Mouse (Mus musculus) midbrain, embryonic 13.5 days (tissue): Measurements from ENCODE around the gene Ctdnep1. TPM values are rescaled to one million over a fixed set of nuclear protein-coding genes. Genes with fewer than 3 reads are reported as not detected.

Experiments
- ATAC-seq: fragments of 200-750 bp; cut with Nextera tagmentation; 2 replicates; pipeline ENCODE4 v1.8.0; 2017; ENCODE audit warnings: mild to moderate bottlenecking, moderate TSS enrichment, moderate library complexity
- H3K27ac ChIP-seq: fragments of 300-500 bp; sonication (generic); 2 replicates; pipeline ENCODE4 v1.5.1; 2015; ENCODE audit warnings: inconsistent platforms, mild to moderate bottlenecking, moderate library complexity
- H3K27me3 ChIP-seq: fragments of 300-500 bp; sonication (generic); 2 replicates; pipeline ENCODE4 v1.6.1; 2015; ENCODE audit warnings: mild to moderate bottlenecking, inconsistent platforms
- H3K36me3 ChIP-seq: fragments of 300-500 bp; sonication (generic); 2 replicates; pipeline ENCODE4 v1.6.1; 2015; ENCODE audit warnings: mild to moderate bottlenecking, inconsistent platforms
- H3K4me1 ChIP-seq: fragments of 300-500 bp; sonication (generic); replicated peaks from 2 replicates; pipeline ENCODE4 v1.6.1; 2015; ENCODE audit warnings: inconsistent platforms
- H3K4me2 ChIP-seq: fragments of 300-500 bp; sonication (generic); replicated peaks from 2 replicates; pipeline ENCODE4 v1.6.1; 2015; ENCODE audit warnings: moderate library complexity, mild to moderate bottlenecking, inconsistent platforms
- H3K4me3 ChIP-seq: fragments of 300-500 bp; sonication (generic); replicated peaks from 2 replicates; pipeline ENCODE4 v1.5.1; 2015; ENCODE audit warnings: mild to moderate bottlenecking, inconsistent platforms
- H3K9ac ChIP-seq: fragments of 300-500 bp; sonication (generic); replicated peaks from 2 replicates; pipeline ENCODE4 v1.6.1; 2015; ENCODE audit warnings: mild to moderate bottlenecking, inconsistent platforms
- H3K9me3 ChIP-seq: fragments of 300-500 bp; sonication (generic); 2 replicates; pipeline ENCODE4 v1.6.1; 2016; ENCODE audit warnings: mild to moderate bottlenecking, inconsistent platforms
- WGBS: fragments of 180-500 bp; shearing (Covaris S2); methylation state at CpG from one replicate; pipeline ENCODE4 v1.1.7; 2015; 5-methylcytosine and 5-hydroxymethylcytosine counted together
- polyA plus RNA-seq: library from polyadenylated mRNA; unstranded; fragments of >200 nt; fragmentation: Nextera tagmentation; extraction: Ambion mirVana; gene quantifications from 2 replicates; pipeline ENCODE4 v1.2.1, GENCODE M21; 2015

Gene Ctdnep1
- polyA plus RNA-seq, 1 experiment from 2014 or later: 22.9 TPM

- Histone ChIP-seq H3K27ac (no peak overlapping the region), H3K4me2 (no peak overlapping the region), H3K27me3 (peaks cover 34% of the 10 kb centered on the region), H3K9ac (no peak overlapping the region), H3K4me3 (no peak overlapping the region), H3K4me1 (peaks cover 11% of the 10 kb centered on the region; the same call in 1 of the 2 replicates), H3K36me3 (peaks cover 71% of the 10 kb centered on the region), H3K9me3 (no peaks in the 10 kb centered on the region)
- ATAC-seq: no peak
- 85% methylated on average over 3 of the region's 3 CpGs for WGBS
Measured at GRCm38 (mm10) chr11:69970775-69971174, 10.2 kb upstream of the Ctdnep1 start.

- ATAC-seq: no peak
- Histone ChIP-seq H3K4me1 (peaks cover 14% of the 10 kb centered on the region), H3K4me3 (no peak overlapping the region), H3K36me3 (peaks cover 72% of the 10 kb centered on the region), H3K27me3 (no peaks in the 10 kb centered on the region), H3K4me2 (no peak overlapping the region), H3K9me3 (no peaks in the 10 kb centered on the region), H3K27ac (no peak overlapping the region), H3K9ac (no peak overlapping the region)
- 97% methylated on average over 2 of the region's 2 CpGs for WGBS
Measured at GRCm38 (mm10) chr11:69974907-69975306, 6.0 kb upstream of the Ctdnep1 start.

DNA sequence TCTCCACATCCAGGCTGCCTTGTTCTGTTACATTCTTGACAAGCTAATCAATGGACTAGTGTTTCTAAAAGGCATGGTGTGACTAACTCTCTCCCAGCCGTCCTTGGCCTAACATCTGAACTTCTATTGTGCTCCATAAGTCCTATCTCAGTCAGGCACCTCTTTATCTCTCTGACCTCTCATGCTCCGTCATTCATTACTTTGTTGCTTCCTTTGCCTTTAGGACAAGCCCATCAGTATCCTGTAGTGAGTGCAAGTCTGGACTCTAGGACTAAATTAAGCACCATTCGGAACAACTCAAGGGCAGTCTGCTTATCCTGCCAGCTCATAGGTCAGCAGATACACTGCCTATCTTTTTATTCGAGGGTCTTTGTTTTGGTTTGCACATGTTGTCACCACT is 4.7 kb upstream of the Ctdnep1 start:
- Histone ChIP-seq H3K36me3 (peaks cover 63% of the 10 kb centered on the region), H3K27me3 (no peaks in the 10 kb centered on the region), H3K4me2 (no peak overlapping the region), H3K9me3 (no peaks in the 10 kb centered on the region), H3K9ac (no peak overlapping the region), H3K4me3 (no peak overlapping the region), H3K4me1 (peaks cover 14% of the 10 kb centered on the region), H3K27ac (no peak overlapping the region)
- ATAC-seq: no peak
- 86% methylated on average over 4 of the region's 4 CpGs for WGBS

DNA sequence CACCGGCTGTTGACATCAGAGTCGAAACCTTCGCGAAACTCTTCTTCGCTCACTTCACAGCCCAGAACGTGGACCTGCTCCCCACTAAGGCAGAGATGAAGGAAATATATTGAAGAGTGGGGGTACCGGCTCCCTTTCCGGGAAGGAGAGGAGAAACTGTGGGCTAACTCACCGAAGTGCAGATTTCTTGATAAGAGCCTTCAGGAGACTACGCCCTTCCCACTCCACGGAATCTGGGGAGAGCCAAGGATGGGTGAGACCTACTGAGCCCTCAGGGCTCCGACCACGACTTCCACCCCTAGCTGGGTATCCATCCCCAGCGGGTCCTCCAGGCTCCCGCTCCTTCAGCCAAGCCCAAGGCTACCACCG is 1.1 kb upstream of the Ctdnep1 start:
- Histone ChIP-seq H3K9me3 (no peaks in the 10 kb centered on the region), H3K4me2 (peak overlapping the region; percentile 84), H3K4me1 (peaks cover 38% of the 10 kb centered on the region), H3K27ac (peak overlapping the region; percentile 99), H3K4me3 (peak overlapping the region; percentile 100), H3K36me3 (peaks cover 43% of the 10 kb centered on the region), H3K27me3 (no peaks in the 10 kb centered on the region), H3K9ac (peak overlapping the region; percentile 87)
- WGBS: 3% methylated on average over 16 of the region's 16 CpGs
- no peak for ATAC-seq

DNA sequence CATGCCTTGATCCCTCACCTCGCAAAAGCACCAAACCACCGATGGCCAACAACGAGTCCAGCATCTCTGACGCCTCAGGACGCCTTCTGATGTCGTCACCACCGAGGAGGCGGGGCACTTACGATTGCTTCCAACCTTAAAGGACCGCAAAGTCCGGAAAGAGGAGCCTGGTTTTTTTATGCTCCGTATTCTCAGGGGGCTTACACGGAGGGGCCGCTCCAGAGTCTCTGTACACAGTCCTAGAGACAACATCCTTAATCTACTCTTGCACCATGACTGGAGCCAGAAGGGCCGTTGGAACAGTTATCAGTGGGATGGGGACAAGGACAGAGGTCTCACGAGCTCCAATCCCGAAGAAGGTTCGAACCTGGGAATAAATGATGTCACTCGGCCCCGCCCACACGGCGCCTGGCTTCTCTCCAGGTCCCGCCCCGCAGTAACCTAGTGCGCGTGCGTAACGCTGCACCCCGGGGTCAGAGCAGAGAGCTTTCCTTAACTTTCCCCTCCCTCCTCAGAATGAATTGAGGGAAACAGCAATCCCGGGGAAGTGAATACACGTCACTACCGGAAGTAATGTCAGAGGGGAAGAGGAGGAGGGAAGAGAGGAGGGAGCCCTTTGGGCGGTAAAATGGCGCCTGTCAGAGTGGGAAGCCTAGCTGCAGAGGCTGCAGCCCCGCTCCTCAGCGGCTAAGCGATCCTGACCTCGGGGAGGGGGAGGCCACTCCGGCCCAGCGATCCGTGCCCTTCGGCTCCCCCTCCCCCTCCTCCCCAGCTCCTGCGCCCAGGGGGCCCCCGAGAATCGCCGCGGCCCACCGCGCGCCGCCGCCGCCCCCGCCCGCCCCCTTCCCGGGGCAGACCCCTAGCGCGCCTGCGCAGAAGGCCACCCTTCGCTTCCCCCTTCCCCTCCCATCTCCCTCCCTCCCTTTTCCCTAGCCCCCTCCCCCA is 488 bp upstream of the Ctdnep1 start:
- peaks cover 43% of the 10 kb centered on the region for H3K36me3 ChIP-seq
- ATAC-seq: peak; percentile 94
- H3K4me1 ChIP-seq: peaks cover 38% of the 10 kb centered on the region
- H3K27ac ChIP-seq: peak overlapping the region; percentile 99
- H3K9me3 ChIP-seq: no peaks in the 10 kb centered on the region
- H3K4me3 ChIP-seq: peak overlapping the region; percentile 100
- under 1% methylated on average over 55 of the region's 60 CpGs for WGBS
- H3K9ac ChIP-seq: peak overlapping the region; percentile 99
- H3K27me3 ChIP-seq: no peaks in the 10 kb centered on the region
- peak overlapping the region; percentile 84 for H3K4me2 ChIP-seq

DNA sequence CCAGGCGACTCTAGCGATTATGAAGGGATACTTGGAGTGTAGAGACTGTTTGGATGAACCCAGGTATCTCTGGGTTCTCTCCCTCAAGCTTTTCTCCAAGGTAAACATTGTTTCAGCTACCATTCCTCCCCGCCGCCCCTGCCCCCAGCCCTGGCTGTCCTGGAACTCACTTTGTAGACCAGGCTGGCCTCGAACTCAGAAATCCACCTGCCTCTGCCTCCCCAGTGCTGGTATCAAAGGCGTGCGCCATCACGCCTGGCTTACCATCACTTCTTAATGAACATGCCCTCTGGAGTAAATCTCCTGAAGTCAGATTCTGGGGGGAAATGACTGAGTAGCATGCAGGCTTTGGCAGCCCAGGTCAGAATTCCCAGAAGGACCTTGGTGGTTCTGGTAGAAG is 1.3 kb downstream of the Ctdnep1 start, which contains the start of gene Elp5:
Gene Elp5 (minus strand): TSS at position 293 of the 400 bp plus-strand sequence.
- peak within 1 kb of the TSS; percentile 84 for H3K4me2 ChIP-seq
- no peak for ATAC-seq
- H3K36me3 ChIP-seq: peaks cover 43% of the 10 kb centered on the region
- no peaks in the 10 kb centered on the region for H3K27me3 ChIP-seq
- WGBS: 66% methylated on average over 8 of the region's 8 CpGs
- H3K9ac ChIP-seq: peak within 1 kb of the TSS; percentile 99
- peaks cover 38% of the 10 kb centered on the region for H3K4me1 ChIP-seq
- H3K9me3 ChIP-seq: no peaks in the 10 kb centered on the region
- peak within 1 kb of the TSS; percentile 99 for H3K27ac ChIP-seq
- H3K4me3 ChIP-seq: peak within 1 kb of the TSS; percentile 100

- Histone ChIP-seq H3K9me3 (no peaks in the 10 kb centered on the region), H3K27me3 (no peaks in the 10 kb centered on the region), H3K4me3 (peak overlapping the region; percentile 100), H3K4me1 (peaks cover 38% of the 10 kb centered on the region), H3K36me3 (peaks cover 44% of the 10 kb centered on the region), H3K9ac (peak overlapping the region; percentile 99), H3K27ac (peak overlapping the region; percentile 56; the same call in 1 of the 2 replicates), H3K4me2 (peak overlapping the region; percentile 84)
- 37% methylated on average over 5 of the region's 5 CpGs for WGBS
- ATAC-seq: no peak
Measured at GRCm38 (mm10) chr11:69982877-69983276, 1.9 kb downstream of the Ctdnep1 start.

DNA sequence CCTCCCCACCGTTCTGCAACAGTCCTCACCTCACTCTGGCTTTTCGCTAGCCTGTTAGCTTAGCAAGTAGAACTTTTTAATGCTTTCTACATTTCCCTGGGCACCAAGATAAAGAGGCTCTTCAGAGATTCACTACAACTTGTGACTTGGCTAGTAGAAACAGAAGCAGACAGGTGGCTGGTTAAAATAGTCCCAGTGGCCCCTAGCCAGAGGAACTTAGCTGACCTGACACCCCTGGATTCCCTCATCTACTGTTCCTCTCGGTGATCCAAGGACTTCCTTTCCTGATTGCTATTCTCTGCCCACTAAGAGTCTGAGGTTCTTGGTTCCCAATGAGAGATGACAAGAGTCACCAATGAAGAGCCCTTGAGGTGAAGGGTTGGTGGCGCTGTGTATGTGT is 2.4 kb downstream of the Ctdnep1 start:
- Histone ChIP-seq H3K27ac (no peak overlapping the region), H3K4me3 (peak overlapping the region; percentile 100), H3K4me2 (peak overlapping the region; percentile 84), H3K4me1 (peaks cover 36% of the 10 kb centered on the region), H3K9ac (peak overlapping the region; percentile 99), H3K36me3 (peaks cover 45% of the 10 kb centered on the region), H3K27me3 (no peaks in the 10 kb centered on the region), H3K9me3 (no peaks in the 10 kb centered on the region)
- WGBS: 91% methylated on average over 4 of the region's 4 CpGs
- no peak for ATAC-seq

DNA sequence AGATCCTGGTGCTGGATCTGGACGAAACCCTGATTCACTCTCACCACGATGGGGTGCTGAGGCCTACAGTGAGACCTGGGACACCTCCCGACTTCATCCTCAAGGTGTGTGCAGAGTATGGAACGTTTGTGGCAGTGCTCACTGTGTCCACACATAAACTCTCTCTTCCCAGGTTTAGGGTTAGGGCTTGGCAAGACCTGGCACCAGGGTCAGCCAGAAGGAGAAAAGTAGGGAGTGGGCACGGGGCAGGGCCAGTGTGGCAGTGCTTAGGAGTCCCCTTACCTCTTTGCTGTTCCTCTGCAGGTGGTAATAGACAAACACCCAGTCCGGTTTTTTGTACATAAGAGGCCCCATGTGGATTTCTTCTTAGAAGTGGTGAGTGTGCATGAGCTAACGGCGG is 3.5 kb downstream of the Ctdnep1 start:
- peaks cover 54% of the 10 kb centered on the region for H3K36me3 ChIP-seq
- no peak for ATAC-seq
- WGBS: 93% methylated on average over 8 of the region's 8 CpGs

GRCm38 (mm10) chr11:69989949-69990348 is 9.0 kb downstream of the Ctdnep1 start:
- H3K4me3 ChIP-seq: no peak overlapping the region
- H3K9ac ChIP-seq: no peak overlapping the region
- peak overlapping the region; percentile 93; the same call in 1 of the 2 replicates for H3K27ac ChIP-seq
- no peak for ATAC-seq
- WGBS: 88% methylated on average over 8 of the region's 8 CpGs
- H3K36me3 ChIP-seq: peaks cover 64% of the 10 kb centered on the region
- peaks cover 30% of the 10 kb centered on the region for H3K4me1 ChIP-seq
- H3K27me3 ChIP-seq: no peaks in the 10 kb centered on the region
- H3K4me2 ChIP-seq: no peak overlapping the region
- no peaks in the 10 kb centered on the region for H3K9me3 ChIP-seq

More for the DNA sequence above, 3.5 kb downstream of the Ctdnep1 start:
- Histone ChIP-seq H3K27me3 (no peaks in the 10 kb centered on the region), H3K4me3 (no peak overlapping the region), H3K4me2 (no peak overlapping the region), H3K27ac (no peak overlapping the region), H3K9ac (no peak overlapping the region), H3K4me1 (peaks cover 27% of the 10 kb centered on the region), H3K9me3 (no peaks in the 10 kb centered on the region)

DNA sequence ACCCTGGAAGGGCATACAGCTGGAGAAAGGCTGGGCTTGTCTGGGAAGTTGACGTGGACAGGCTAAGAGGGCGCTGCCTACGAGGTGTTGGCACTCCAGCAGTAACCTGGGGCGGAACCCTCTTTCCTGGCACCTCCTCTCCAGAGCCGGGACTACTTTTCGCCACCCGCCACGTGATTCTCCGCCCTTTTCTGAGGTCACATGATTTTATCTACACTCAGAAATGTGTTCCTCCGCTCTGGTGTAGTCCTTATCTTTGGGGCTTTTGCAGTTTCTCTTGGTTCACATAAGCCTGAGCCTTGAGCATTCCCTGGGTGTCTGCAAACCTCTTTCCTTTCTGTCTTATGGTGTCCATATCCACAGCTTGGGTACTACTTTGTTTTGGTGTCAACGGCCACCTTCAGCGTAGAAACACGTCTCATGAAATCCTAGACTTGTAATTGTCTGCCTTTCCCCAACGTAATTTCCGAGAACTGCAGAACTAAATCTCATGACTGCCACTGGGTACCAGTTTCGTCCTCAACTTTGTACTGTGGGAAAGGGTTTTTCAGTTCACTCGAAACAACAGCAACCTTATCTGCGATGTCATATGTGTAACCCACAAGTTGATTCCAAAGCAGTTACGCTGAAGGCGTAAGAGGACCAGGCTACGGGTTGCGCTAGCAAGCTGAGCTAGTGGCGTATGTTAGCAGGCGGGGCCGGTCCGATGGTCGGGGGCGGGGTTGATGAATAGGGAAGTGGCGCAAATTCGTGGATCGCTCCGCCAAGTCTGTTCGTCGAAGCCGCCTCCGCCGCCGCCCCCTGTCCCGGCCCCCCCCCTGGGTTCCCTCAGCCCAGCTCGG is 10.1 kb downstream of the Ctdnep1 start, which contains the start of gene Gabarap:
Gene Gabarap (plus strand): TSS at position 294 of the 842 bp plus-strand sequence.
- WGBS: under 1% methylated on average over 40 of the region's 40 CpGs
- Histone ChIP-seq H3K27ac (peak within 1 kb of the TSS; percentile 93), H3K4me1 (peaks cover 30% of the 10 kb centered on the region), H3K9ac (peak within 1 kb of the TSS; percentile 86), H3K4me3 (peak within 1 kb of the TSS; percentile 75), H3K27me3 (no peaks in the 10 kb centered on the region), H3K9me3 (no peaks in the 10 kb centered on the region), H3K36me3 (peaks cover 55% of the 10 kb centered on the region), H3K4me2 (peak within 1 kb of the TSS; percentile 72)
- ATAC-seq: peak; percentile 62
